Mouse (Mus musculus): Measurements from ENCODE around the gene Junb.

Gene Junb

DNA sequence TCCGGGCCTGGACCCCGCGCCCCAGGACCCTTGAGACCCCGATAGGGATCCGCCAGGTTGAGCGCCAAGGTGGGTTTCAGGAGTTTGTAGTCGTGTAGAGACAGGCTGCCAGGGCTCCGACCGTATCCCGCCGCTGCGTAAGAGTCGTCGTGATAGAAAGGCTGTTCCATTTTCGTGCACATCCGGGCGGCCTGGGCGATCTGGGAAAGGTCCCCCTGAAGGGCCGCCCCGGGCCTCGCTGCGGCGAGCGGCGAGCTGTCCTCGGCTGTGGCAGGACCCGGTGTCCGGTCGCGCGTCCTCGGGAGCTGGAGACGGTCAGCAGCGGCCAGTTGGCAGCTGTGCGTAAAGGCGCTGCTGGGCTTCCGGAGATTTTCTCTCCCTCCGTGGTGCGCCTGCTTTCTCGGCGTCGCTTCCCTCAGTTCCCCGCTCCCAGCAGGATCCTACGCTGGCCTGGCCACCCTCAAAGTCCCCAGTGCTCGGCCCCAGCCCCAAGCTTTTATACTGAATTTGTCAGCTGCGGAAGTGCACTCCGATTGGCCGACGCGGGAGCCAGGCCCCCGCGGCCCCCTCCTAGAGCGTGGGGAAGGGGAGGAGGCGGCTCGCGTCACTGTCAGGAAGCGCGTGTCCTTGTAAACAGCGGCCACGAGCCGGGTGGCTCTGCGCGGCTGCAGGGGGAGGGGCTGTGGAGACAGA, at the start of gene Junb:
Gene Junb (minus strand): TSS at position 471 of the 693 bp plus-strand sequence.
- DNase-seq (ENCODE audit: low spot score): peak; percentile 94

GRCm38 (mm10) chr8:85027922-85028321, 49.4 kb upstream of the Junb start:
- no peak for DNase-seq (ENCODE audit: low spot score)

DNA sequence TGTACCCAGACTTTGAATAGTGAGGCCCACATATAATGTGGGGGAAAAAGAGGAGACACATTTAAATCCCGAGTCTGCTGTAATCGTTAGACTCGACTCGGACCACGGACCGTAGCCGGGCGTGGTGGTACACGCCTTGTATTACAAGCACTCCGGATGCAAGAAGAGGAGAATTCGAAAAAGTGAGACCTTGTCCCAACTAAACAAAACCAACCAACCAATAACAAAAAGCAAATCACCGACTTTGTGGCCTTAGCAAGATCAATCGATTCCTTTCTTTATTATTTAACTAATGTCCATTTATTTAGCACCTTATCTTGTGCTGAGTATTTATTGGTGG, 49.0 kb upstream of the Junb start:
- DNase-seq (ENCODE audit: low spot score): no peak

DNA sequence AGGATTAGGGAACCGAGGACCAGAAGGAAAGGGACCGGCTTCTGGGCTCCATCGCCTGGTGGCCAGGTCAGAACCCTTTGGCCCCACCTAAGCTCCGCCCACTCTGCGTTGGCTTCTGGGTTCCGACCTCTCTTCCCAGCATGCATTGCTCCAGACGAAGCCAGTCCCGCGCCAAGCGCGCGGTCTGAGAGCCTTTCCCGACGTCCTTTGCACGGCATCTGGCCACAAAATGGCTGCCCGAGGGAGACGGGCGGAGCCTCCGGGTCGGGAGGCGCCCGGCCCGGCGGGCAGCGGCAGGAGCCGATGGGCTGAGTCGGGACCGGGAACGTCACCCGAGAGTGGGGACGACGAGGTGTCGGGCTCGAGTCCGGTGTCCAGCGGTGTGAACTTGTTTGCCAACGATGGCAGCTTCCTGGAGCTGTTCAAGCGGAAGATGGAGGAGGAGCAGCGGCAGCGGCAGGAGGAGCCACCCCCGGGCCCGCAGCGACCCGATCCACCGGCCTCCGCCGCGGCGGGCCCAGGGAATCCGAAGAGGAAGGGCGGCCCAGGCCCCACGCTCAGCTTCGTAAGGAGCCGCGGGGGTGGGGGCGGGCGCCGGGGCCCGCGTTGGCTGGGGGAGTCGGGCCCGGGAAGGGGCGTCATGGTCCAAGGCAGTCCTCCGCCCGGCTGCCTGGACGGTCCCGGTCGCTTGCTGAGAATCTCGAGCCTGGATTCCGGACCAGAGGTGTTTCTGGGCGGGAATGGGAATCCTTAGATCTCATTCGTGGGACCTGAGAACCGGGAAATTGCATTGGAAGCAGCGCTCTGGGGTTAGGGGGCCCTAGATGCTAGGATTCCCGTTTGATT, 48.4 kb upstream of the Junb start, which contains the start of gene Trir:
Gene Trir (plus strand): TSS at position 154 of the 846 bp plus-strand sequence.
- DNase-seq (ENCODE audit: low spot score): peak; percentile 94

- DNase-seq (ENCODE audit: low spot score): peak; percentile 61
These were observed 46.8 kb upstream of the Junb start, which contains the start of gene Asna1 for GRCm38 (mm10) chr8:85025098-85025932. Asna1 (minus strand) TSS chr8:85025281.

DNA sequence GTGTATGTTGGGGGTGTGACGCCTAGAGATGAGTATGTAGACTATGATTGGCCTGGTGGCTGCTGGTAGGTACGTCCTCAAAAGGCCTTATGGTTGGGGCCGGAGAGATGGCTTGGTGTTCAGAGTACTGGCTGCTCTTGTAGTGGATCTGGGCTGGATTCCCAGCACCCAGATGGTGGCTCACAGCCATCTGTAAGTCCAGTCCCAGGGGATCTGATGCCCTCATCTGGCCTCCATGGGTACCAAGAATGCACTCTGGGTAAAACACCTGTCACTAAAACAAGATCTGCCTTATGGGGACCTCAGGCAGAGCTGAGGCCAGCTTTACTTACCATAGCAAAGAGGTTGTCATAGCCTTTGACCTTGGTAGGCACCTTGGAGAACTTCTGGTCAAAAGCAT, 45.3 kb upstream of the Junb start:
- no peak for DNase-seq (ENCODE audit: low spot score)

GRCm38 (mm10) chr8:85021514-85022055, 43.1 kb upstream of the Junb start:
- DNase-seq (ENCODE audit: low spot score): no peak

DNA sequence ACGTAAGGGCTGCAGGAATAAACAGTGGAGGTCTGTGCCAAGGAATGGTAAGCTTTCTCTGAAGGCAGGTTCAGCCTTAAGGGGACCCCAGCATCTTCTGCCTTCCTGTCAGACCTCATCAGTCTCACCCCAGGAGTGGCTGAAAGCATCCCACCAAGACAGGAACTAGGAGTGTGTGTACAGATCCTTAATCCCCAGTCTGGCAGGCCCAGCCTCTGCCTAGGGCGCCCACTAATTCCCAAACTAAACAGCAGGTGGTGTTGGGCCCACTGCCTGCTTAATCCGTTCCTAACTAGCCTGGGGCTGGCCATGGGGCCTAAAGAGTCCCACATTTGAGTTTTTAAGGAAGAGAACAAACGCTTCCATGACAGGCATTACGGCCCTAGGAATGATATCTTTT, 38.7 kb upstream of the Junb start:
- no peak for DNase-seq (ENCODE audit: low spot score)

DNA sequence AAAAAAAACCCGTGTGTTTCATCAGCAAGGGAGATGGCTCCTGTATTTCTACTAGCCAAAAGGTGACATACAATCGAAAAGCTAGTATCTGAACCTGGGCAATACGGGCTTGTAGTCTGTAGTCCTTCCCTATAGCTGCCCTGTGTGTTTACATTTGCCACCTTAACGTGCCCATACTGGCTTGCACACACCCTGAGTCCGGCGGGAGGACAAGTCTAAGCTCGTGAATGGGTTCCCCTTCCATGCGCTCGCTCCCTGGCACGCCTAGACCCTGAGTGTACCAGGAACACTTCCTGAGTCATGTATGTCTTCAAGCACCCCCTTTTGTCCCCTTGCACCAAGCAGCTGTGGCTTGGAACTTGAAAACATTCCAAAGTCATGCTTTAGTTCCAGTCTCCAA, 38.2 kb upstream of the Junb start:
- no peak for DNase-seq (ENCODE audit: low spot score)

- no peak for DNase-seq (ENCODE audit: low spot score)
These were observed 35.9 kb upstream of the Junb start, which contains the start of gene Best2 for GRCm38 (mm10) chr8:85014431-85014830. Best2 (minus strand) TSS chr8:85014531.

- no peak for DNase-seq (ENCODE audit: low spot score)
These were observed 34.8 kb upstream of the Junb start for GRCm38 (mm10) chr8:85013230-85013840.

GRCm38 (mm10) chr8:85011242-85011641, 32.7 kb upstream of the Junb start:
- DNase-seq (ENCODE audit: low spot score): no peak

DNA sequence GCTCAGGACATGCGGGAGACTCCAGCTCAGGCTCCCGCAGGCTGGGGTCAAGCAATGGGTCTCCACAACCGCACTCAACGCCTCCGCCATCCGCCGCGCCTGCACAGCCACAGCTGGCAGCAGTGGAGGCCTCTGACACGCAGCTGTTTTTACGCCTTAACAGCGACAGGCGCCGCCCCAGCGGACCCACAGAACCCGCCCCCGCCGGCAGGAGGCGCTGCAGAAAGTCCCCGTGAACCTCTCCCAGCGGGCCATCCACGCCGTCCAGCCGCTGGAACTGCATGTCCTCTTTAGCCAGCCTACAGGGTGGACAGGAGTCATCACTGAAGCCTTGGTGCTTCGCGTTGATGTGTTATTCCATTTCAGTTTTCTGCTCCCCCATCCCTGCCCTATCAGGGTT, 29.2 kb upstream of the Junb start:
- no peak for DNase-seq (ENCODE audit: low spot score)

DNA sequence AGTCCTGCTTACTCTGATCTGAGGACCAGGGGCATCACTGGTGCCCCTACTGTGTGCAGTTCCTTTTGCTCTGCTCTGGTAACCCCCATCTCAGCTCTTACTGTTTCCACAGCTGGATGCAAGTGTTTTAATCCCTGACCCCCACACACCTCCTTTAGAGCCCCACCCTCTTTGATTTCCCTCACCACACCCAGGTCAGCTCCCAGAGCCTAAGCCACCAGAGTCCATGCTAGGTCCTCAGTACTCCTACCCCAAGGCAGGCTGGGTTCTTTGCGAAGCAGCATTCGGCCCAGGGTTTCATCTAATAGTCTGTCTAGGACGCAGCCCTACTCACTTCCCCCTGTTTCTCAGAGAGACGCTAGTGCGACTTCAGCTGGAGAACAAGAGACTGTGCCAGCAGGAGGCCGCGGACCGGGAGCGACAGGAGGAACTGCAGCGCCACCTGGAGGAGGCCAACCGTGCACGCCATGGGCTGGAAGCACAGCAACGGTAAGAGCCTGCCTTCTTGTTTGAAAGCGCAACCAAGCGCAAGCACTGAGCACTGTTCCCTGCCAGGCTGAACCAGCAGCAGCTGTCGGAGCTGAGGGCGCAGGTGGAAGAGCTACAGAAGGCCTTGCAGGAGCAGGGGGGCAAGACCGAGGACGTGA, 19.3 kb upstream of the Junb start:
- no peak for DNase-seq (ENCODE audit: low spot score)

DNA sequence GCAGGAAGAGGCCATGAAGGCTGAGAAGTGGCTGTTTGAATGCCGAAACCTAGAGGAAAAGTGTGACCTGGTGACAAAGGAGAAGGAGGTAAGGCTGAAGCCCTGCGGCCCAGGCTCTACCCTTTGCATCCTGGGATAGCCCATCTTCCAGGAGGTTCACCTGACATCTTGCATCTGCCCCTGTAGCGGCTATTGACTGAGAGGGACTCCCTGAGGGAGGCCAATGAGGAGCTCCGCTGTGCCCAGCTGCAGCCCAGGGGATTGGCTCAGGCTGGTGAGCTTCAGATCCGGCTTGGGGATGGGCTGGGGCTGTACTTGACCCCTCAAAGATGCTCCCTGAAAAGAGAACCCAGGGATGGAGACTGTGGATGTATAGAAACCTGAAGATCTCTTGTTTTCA, 18.5 kb upstream of the Junb start:
- no peak for DNase-seq (ENCODE audit: low spot score)

GRCm38 (mm10) chr8:84995680-84996079, 17.2 kb upstream of the Junb start:
- DNase-seq (ENCODE audit: low spot score): no peak

GRCm38 (mm10) chr8:84994375-84994774, 15.9 kb upstream of the Junb start:
- DNase-seq (ENCODE audit: low spot score): no peak

- no peak for DNase-seq (ENCODE audit: low spot score)
These were observed 12.3 kb upstream of the Junb start for GRCm38 (mm10) chr8:84990836-84991235.

DNA sequence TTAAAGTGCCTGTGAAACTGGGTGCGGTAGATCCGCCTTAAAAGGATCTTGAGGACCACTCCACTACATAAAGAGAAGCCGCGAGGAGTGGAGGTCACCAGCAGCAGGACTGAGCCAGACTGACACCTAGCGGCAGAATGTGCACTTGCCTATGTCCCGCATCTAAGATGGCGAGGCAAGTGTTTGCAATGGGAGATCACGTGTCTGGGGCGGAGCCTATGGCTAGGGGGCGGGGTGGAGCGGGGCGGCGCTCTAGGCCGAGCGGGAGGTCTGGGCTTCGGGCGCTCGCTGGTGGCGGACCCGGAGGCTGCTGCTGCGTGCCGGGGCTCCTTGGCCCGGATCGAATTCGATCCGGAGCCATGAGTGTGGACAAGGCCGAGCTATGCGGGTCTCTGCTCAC, 11.8 kb upstream of the Junb start, which contains the start of gene Hook2:
Gene Hook2 (plus strand): TSS at position 255 of the 400 bp plus-strand sequence.
- DNase-seq (ENCODE audit: low spot score): peak; percentile 79

GRCm38 (mm10) chr8:84989810-84990209, 11.3 kb upstream of the Junb start:
- peak; percentile 86 for DNase-seq (ENCODE audit: low spot score)

DNA sequence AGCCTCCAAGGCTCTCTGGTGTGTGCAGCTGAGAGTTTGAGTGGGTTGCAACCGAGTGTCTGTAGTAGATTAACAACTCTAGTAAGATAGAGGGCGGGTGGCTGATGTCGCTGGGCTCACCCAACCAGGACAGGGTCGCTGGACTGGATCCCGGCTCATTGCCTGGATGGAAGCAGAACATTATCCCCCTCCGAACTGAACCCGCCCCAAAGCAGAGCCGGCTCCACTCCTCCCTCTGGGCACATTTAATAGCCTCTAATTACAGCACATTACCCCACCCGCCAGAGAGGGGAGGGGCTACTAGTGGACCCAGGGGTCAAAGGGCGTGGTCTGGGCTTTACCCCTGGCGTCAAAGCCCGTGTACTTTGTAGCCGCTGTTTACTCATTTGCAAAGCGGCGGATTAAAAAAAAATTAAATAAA, 10.8 kb upstream of the Junb start:
- DNase-seq (ENCODE audit: low spot score): no peak

All from ovary, postnatal 10 days (tissue).